Mouse (Mus musculus) embryonic facial prominence, embryonic 10.5 days (tissue): ENCODE measurements around the gene Rimkla. TPM values are rescaled to one million over a fixed set of nuclear protein-coding genes. Genes with fewer than 3 reads are reported as not detected.

Experiments used
- DNase-seq: peaks from one replicate; pipeline ENCODE4 v3.0.0-alpha.2; 2017; ENCODE audit warnings: low spot score
- H3K27ac ChIP-seq: fragments of 300-500 bp; sonication (generic); replicated peaks from 2 replicates; pipeline ENCODE4 v1.5.1; 2016; ENCODE audit warnings: mild to moderate bottlenecking
- H3K27me3 ChIP-seq: fragments of 300-500 bp; sonication (generic); replicated peaks from 2 replicates; pipeline ENCODE4 v1.6.1; 2016; ENCODE audit warnings: low read depth, mild to moderate bottlenecking; ENCODE audit not compliant: poor library complexity, severe bottlenecking
- H3K36me3 ChIP-seq: fragments of 300-500 bp; sonication (generic); replicated peaks from 2 replicates; pipeline ENCODE4 v1.6.1; 2016; ENCODE audit warnings: mild to moderate bottlenecking, moderate library complexity
- H3K4me1 ChIP-seq: fragments of 300-500 bp; sonication (generic); 2 replicates; pipeline ENCODE4 v1.6.1; 2016
- H3K4me3 ChIP-seq: fragments of 300-500 bp; sonication (generic); 2 replicates; pipeline ENCODE4 v1.5.1; 2016; ENCODE audit warnings: mild to moderate bottlenecking, moderate library complexity
- H3K9me3 ChIP-seq: fragments of 300-500 bp; sonication (generic); 2 replicates; pipeline ENCODE4 v1.6.1; 2016; ENCODE audit warnings: mild to moderate bottlenecking
- WGBS: fragments of 180-500 bp; shearing (Covaris S2); methylation state at CpG from one replicate; pipeline ENCODE4 v1.1.7; 2016; 5-methylcytosine and 5-hydroxymethylcytosine counted together
- polyA plus RNA-seq: library from polyadenylated mRNA; unstranded; fragments of >200 nt; fragmentation: Nextera tagmentation; extraction: Ambion mirVana; gene quantifications from 2 replicates; pipeline ENCODE4 v1.2.1, GENCODE M21; 2016

Gene Rimkla
- polyA plus RNA-seq, 1 experiment from 2014 or later = 1.9 TPM

- no peaks in the 10 kb centered on the region; the same call in 1 of the 2 replicates for H3K27me3 ChIP-seq
- no peak overlapping the region for H3K4me3 ChIP-seq
- peaks cover 13% of the 10 kb centered on the region for H3K4me1 ChIP-seq
- no peak overlapping the region for H3K27ac ChIP-seq
- peak; percentile 42 for DNase-seq
- H3K9me3 ChIP-seq = no peaks in the 10 kb centered on the region
- 64% methylated on average over 11 of the region's 11 CpGs for WGBS
- H3K36me3 ChIP-seq = no peaks in the 10 kb centered on the region
These were observed 29.3 kb downstream of the Rimkla start for GRCm38 (mm10) chr4:119462858-119463755.

GRCm38 (mm10) chr4:119462457-119462856 is 30.0 kb downstream of the Rimkla start:
- no peak overlapping the region for H3K4me3 ChIP-seq
- no peaks in the 10 kb centered on the region for H3K9me3 ChIP-seq
- H3K36me3 ChIP-seq = no peaks in the 10 kb centered on the region
- WGBS = 81% methylated on average over 3 of the region's 3 CpGs
- H3K27ac ChIP-seq = no peak overlapping the region
- no peak for DNase-seq
- H3K4me1 ChIP-seq = peaks cover 13% of the 10 kb centered on the region
- no peaks in the 10 kb centered on the region; the same call in 1 of the 2 replicates for H3K27me3 ChIP-seq

DNA sequence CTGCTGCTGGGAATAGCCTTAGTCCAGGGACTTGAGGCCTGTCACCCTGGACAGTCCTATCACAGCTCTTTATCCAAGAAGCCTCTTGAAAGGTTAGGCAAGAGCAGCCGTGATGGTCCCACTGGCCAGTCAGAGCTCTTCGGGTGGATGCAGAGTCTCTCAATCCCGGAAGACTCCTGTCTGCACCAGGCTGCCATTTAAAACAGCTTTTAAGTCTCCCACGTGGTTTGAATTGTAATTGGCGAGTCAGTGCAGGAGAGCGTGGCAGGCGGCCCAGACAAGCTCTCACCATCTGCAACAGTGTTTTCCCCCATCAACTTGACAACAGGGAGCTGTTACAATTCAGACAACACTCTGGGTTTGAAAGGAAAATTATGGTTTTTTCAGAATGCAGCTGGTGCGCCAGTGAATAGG is 31.7 kb downstream of the Rimkla start:
- H3K36me3 ChIP-seq = no peaks in the 10 kb centered on the region
- no peak overlapping the region for H3K27ac ChIP-seq
- DNase-seq = peak; percentile 17
- 63% methylated on average over 8 of the region's 8 CpGs for whole genome bisulfite sequencing
- H3K27me3 ChIP-seq = no peaks in the 10 kb centered on the region; the same call in 1 of the 2 replicates
- no peaks in the 10 kb centered on the region for H3K9me3 ChIP-seq
- H3K4me3 ChIP-seq = no peak overlapping the region
- H3K4me1 ChIP-seq = peaks cover 13% of the 10 kb centered on the region

GRCm38 (mm10) chr4:119460296-119460695 is 32.1 kb downstream of the Rimkla start:
- Histone ChIP-seq H3K27me3 (no peaks in the 10 kb centered on the region), H3K4me1 (peaks cover 13% of the 10 kb centered on the region), H3K4me3 (no peak overlapping the region), H3K27ac (no peak overlapping the region), H3K36me3 (no peaks in the 10 kb centered on the region), H3K9me3 (no peaks in the 10 kb centered on the region)
- peak; percentile 21 for DNase-seq
- WGBS = 64% methylated on average over 5 of the region's 5 CpGs

GRCm38 (mm10) chr4:119453533-119453932 is 38.9 kb downstream of the Rimkla start:
- DNase-seq = peak; percentile 41
- peaks cover 14% of the 10 kb centered on the region for H3K4me1 ChIP-seq
- no peak overlapping the region for H3K4me3 ChIP-seq
- no peaks in the 10 kb centered on the region for H3K36me3 ChIP-seq
- H3K9me3 ChIP-seq = no peaks in the 10 kb centered on the region
- no peaks in the 10 kb centered on the region for H3K27me3 ChIP-seq
- WGBS = 18% methylated on average over 6 of the region's 6 CpGs
- no peak overlapping the region for H3K27ac ChIP-seq

DNA sequence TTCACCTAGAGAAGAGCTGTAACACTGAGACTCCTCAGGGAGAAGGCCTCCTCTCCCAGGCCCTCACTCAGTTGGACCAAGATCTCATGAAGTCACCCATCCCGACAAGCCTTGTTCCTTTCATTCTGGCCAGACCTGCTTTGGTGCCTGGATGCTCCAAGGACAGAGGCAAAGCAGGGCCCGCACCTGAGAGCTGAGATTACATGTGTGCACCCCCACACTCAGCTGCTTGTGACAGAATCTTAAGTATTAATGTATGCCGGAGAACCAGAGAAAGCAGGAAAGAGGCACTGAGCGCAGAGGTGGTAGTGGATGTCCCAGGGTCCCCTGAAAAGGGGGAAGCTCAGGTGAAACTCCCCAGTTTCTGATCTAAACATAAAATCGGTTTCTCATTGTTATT is 39.3 kb downstream of the Rimkla start:
- Histone ChIP-seq H3K36me3 (no peaks in the 10 kb centered on the region), H3K27ac (no peak overlapping the region), H3K27me3 (no peaks in the 10 kb centered on the region), H3K9me3 (no peaks in the 10 kb centered on the region), H3K4me3 (no peak overlapping the region), H3K4me1 (peaks cover 14% of the 10 kb centered on the region)
- no peak for DNase-seq
- WGBS = 67% methylated on average over 5 of the region's 5 CpGs

DNA sequence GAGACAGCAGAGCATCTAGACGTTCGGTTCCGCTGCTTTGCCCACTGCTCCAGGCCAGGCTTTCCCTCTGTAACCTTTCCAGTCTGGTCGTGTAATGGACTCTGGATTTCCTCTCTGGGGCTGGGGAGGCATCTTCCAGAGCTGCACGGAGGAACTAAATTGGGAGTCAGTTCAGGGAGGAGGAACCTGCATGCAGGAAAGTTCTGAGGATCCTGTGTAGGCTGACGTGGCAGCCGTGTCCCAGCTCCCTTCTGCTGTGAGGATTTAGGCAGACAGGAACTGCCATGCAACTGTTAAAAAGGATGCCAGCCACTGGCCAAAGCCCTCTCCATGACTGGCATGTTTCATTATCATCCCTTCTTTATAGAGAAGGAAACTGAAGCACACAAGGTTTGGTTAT is 42.0 kb downstream of the Rimkla start:
- Histone ChIP-seq H3K27ac (no peak overlapping the region), H3K9me3 (no peaks in the 10 kb centered on the region), H3K36me3 (no peaks in the 10 kb centered on the region), H3K27me3 (no peaks in the 10 kb centered on the region), H3K4me3 (no peak overlapping the region), H3K4me1 (peaks cover 14% of the 10 kb centered on the region)
- WGBS = 67% methylated on average over 7 of the region's 7 CpGs
- DNase-seq = no peak

DNA sequence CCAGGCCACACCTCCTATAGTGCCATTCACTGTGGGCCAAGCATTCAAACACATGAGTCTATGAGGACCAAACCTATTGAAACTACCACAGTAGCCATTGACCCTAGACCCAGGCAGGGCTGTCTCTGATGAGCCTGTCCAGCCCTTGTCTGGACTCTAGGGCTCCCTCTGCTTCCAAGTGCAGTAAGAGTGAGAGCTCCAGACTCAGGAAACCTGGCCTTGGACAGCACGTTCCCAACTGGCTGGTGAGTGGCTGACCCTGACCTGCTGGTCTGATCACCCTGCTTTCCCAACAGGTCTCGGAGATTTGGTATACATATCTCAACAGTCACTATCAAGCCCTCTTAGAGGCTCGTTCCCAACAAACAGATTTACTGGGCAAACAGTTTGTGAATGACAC is 44.6 kb downstream of the Rimkla start:
- no peaks in the 10 kb centered on the region for H3K9me3 ChIP-seq
- no peaks in the 10 kb centered on the region for H3K36me3 ChIP-seq
- no peak overlapping the region for H3K4me3 ChIP-seq
- 82% methylated on average over 3 of the region's 3 CpGs for WGBS
- DNase-seq = no peak
- no peaks in the 10 kb centered on the region for H3K27me3 ChIP-seq
- H3K4me1 ChIP-seq = peaks cover 8% of the 10 kb centered on the region; the same call in 1 of the 2 replicates
- no peak overlapping the region for H3K27ac ChIP-seq

DNA sequence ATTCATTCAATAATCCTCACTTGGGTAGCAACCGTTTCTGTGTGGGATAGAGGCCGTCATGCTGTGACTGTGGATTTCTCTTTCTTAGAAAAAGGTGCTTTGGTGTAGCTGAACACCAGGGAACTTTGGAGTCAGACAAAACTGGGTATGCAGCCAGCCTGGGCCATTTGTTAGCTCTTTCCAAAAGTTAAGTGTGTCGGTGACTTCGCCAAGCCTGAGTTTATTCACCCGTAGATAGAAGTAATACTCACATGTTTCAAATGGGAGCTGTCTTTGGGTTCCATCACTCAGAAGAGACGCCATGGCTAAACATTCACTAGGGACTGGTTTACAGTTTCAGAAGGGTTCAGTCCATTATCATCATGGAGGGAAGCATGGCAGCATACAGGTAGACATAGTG is 45.2 kb downstream of the Rimkla start:
- Histone ChIP-seq H3K36me3 (no peaks in the 10 kb centered on the region), H3K4me1 (peaks cover 13% of the 10 kb centered on the region), H3K4me3 (no peak overlapping the region), H3K9me3 (no peaks in the 10 kb centered on the region), H3K27ac (no peak overlapping the region), H3K27me3 (no peaks in the 10 kb centered on the region)
- no peak for DNase-seq
- WGBS = 90% methylated on average over 6 of the region's 6 CpGs

DNA sequence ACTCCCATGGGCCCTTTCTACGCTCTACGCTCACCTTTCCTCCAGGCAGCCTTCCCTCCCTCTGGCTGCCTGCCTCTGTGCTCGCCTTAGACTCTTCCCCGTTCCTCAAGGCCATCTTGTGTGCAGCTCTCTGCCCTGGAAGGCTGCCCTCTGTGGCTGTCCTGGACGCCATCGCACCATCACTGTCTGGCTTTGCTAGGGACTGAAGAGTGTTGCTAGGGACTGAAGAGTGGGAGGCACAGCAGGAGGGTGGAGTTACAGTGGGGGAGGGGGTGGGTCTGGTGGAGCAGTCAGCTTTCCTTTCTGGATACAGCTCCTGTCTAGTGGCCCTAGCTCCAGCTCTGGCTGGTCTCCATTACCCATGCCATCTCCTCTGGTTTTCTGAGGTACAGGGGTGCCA is 49.9 kb downstream of the Rimkla start:
- Histone ChIP-seq H3K36me3 (no peaks in the 10 kb centered on the region), H3K4me3 (peak overlapping the region; percentile 29; the same call in 1 of the 2 replicates), H3K9me3 (0 out of 2 replicates have a peak, but pooled peaks cover 2% of the 10 kb centered on the region), H3K4me1 (peaks cover 6% of the 10 kb centered on the region), H3K27me3 (no peaks in the 10 kb centered on the region), H3K27ac (peak overlapping the region; percentile 67; the same call in 1 of the 2 replicates)
- peak; percentile 13 for DNase-seq
- WGBS = 33% methylated on average over 6 of the region's 6 CpGs

DNA sequence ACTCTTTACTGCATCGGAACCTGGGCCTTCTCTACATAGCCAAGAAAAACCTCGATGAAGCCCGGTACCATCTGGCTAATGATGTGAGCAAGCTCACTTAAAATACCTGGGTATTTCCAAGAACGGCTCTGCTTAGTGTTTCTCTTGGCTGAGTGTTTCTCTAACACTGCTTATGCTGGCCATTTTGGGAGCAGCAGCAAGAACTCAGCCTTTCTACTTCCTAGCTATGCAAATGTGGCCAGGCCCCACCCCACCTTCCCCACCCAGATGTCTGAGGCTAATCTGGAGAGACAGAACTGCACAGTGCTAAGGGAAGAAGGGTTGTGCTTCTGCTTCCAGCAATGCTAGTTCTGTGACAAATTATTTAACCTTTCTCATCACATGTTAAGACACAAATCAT is 50.6 kb downstream of the Rimkla start:
- 96% methylated on average over 4 of the region's 4 CpGs for WGBS
- DNase-seq = no peak
- Histone ChIP-seq H3K27ac (no peak overlapping the region), H3K27me3 (no peaks in the 10 kb centered on the region), H3K36me3 (no peaks in the 10 kb centered on the region), H3K9me3 (0 out of 2 replicates have a peak, but pooled peaks cover 2% of the 10 kb centered on the region), H3K4me3 (no peak overlapping the region), H3K4me1 (peaks cover 6% of the 10 kb centered on the region)

DNA sequence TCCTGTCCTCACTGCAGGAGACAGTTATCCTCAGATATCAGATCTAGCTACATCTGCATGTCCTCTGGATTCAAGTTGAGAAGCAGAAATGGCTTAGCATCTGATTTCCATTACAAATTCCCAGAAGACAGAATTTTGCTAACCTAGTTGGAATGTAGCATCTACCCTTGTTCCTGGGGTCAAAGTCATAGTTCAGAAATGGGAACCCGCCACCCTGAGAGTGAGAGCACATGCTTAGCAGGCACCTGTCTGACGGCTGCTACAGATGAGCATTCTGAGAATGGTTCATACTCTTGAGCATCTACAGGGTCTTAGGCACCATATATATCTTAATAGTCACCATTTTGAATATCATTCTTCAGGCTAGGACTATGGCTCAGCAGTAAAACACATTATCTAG is 54.5 kb downstream of the Rimkla start:
- Histone ChIP-seq H3K27ac (no peak overlapping the region), H3K4me3 (no peak overlapping the region), H3K9me3 (peaks cover 11% of the 10 kb centered on the region; the same call in 1 of the 2 replicates), H3K36me3 (no peaks in the 10 kb centered on the region), H3K27me3 (no peaks in the 10 kb centered on the region), H3K4me1 (peaks cover 6% of the 10 kb centered on the region)
- DNase-seq = no peak
- 89% methylated on average over 2 of the region's 2 CpGs for WGBS

DNA sequence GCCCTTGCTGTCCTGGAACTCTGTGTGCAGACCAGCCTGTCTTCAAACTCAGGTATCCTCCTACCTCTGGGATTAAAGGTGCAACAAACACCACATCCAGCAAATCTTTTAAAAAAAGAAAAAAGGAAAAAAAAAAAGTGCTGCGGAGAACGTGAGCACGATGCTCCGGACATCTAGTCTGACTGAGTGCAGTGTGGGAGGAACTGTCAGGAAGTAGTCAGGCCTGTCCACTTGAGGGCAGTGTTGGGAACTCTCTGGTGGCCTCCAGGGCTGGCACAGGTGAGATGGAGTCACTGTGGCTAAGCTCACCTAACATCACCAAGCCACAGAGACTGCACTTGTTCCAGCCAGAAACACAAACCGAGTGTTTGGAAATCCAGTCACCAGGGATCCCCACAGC is 61.8 kb downstream of the Rimkla start:
- WGBS = 31% methylated on average over 5 of the region's 5 CpGs
- Histone ChIP-seq H3K27ac (no peak overlapping the region), H3K27me3 (0 out of 2 replicates have a peak, but pooled peaks cover 8% of the 10 kb centered on the region), H3K4me1 (no peaks in the 10 kb centered on the region), H3K36me3 (no peaks in the 10 kb centered on the region), H3K4me3 (no peak overlapping the region), H3K9me3 (peaks cover 2% of the 10 kb centered on the region; the same call in 1 of the 2 replicates)
- DNase-seq = peak; percentile 37
